Mouse (Mus musculus) stomach, postnatal 0 days (tissue): Measurements from ENCODE around the gene Drc7. TPM values are rescaled to one million over a fixed set of nuclear protein-coding genes. Genes with fewer than 3 reads are reported as not detected.

Experiments
- ATAC-seq: fragments of 200-750 bp; cut with Nextera tagmentation; 2 replicates; pipeline ENCODE4 v1.8.0; 2017; ENCODE audit not compliant: low FRiP score, low TSS enrichment
- DNase-seq: peaks from one replicate; pipeline ENCODE4 v3.0.0-alpha.2; 2016; ENCODE audit warnings: low spot score
- H3K27ac ChIP-seq: fragments of 300-500 bp; sonication (generic); replicated peaks from 2 replicates; pipeline ENCODE4 v1.5.1; 2014; ENCODE audit warnings: mild to moderate bottlenecking, control low read depth
- H3K27me3 ChIP-seq: fragments of 300-500 bp; sonication (generic); 2 replicates; pipeline ENCODE4 v1.6.1; 2014; ENCODE audit warnings: low read length; ENCODE audit not compliant: control insufficient read depth, insufficient read depth
- H3K36me3 ChIP-seq: fragments of 300-500 bp; sonication (generic); 2 replicates; pipeline ENCODE4 v1.6.1; 2014; ENCODE audit warnings: low read length, mixed read lengths; ENCODE audit not compliant: control insufficient read depth, insufficient read depth
- H3K4me1 ChIP-seq: fragments of 300-500 bp; sonication (generic); replicated peaks from 2 replicates; pipeline ENCODE4 v1.6.1; 2014; ENCODE audit warnings: antibody characterized with exemption; ENCODE audit not compliant: control insufficient read depth, insufficient read depth
- H3K4me2 ChIP-seq: fragments of 300-500 bp; sonication (generic); replicated peaks from 2 replicates; pipeline ENCODE4 v1.6.1; 2014; ENCODE audit warnings: low read depth, mild to moderate bottlenecking, control low read depth, moderate library complexity
- H3K4me3 ChIP-seq: fragments of 300-500 bp; sonication (generic); 2 replicates; pipeline ENCODE4 v1.5.1; 2014; ENCODE audit warnings: low read depth, low read length, control low read depth
- H3K9ac ChIP-seq: fragments of 300-500 bp; sonication (generic); 2 replicates; pipeline ENCODE4 v1.6.1; 2014; ENCODE audit warnings: mild to moderate bottlenecking, low read length, control low read depth, mixed read lengths
- H3K9me3 ChIP-seq: fragments of 300-500 bp; sonication (generic); 2 replicates; pipeline ENCODE4 v1.6.1; 2016; ENCODE audit warnings: low read length; ENCODE audit not compliant: control insufficient read depth
- CTCF ChIP-seq: IDR thresholded peaks from 2 replicates; pipeline ENCODE4 v1.5.1; 2016; ENCODE audit warnings: antibody characterized with exemption, low read depth, mild to moderate bottlenecking, moderate library complexity
- EP300 ChIP-seq: optimal IDR thresholded peaks from 2 replicates; pipeline ENCODE3; 2016; ENCODE audit warnings: antibody characterized with exemption
- WGBS: fragments of 180-500 bp; shearing (Covaris S2); extraction: QIAGEN DNeasy Blood & Tissue Kit; methylation state at CpG from one replicate; pipeline ENCODE4 v1.1.7; 2014; 5-methylcytosine and 5-hydroxymethylcytosine counted together
- polyA plus RNA-seq: library from polyadenylated mRNA; unstranded; fragments of >200 nt; fragmentation: Nextera tagmentation; extraction: Ambion mirVana; gene quantifications from 2 replicates; pipeline ENCODE4 v1.2.1, GENCODE M21; 2015

Gene Drc7
- polyA plus RNA-seq, 1 experiment from 2014 or later, result 0.04 TPM

- WGBS, result 93% methylated on average over 11 of the region's 11 CpGs
These were observed 71.6 kb downstream of the Drc7 start for GRCm38 (mm10) chr8:95126497-95126896.

GRCm38 (mm10) chr8:95127658-95128057, 72.8 kb downstream of the Drc7 start:
- no peaks in the 10 kb centered on the region for H3K9me3 ChIP-seq
- no peak overlapping the region for H3K4me3 ChIP-seq
- peaks cover 9% of the 10 kb centered on the region; the same call in 1 of the 2 replicates for H3K36me3 ChIP-seq
- ATAC-seq (0 out of 2 replicates have a peak, but pooled peaks have one; percentile 9), DNase-seq (no peak)
- H3K27me3 ChIP-seq, result no peaks in the 10 kb centered on the region
- no peaks in the 10 kb centered on the region for H3K4me1 ChIP-seq
- H3K9ac ChIP-seq, result no peak overlapping the region
- H3K4me2 ChIP-seq, result no peak overlapping the region
- no peak overlapping the region for H3K27ac ChIP-seq
- no peak for TF ChIP-seq EP300
- TF ChIP-seq CTCF, result no peak
- WGBS, result 76% methylated on average over 9 of the region's 9 CpGs

More at GRCm38 (mm10) chr8:95126497-95126896, 71.6 kb downstream of the Drc7 start:
- Histone ChIP-seq H3K27ac (no peak overlapping the region), H3K36me3 (peaks cover 9% of the 10 kb centered on the region; the same call in 1 of the 2 replicates), H3K27me3 (no peaks in the 10 kb centered on the region), H3K4me1 (no peaks in the 10 kb centered on the region), H3K9ac (no peak overlapping the region), H3K4me3 (no peak overlapping the region), H3K4me2 (no peak overlapping the region), H3K9me3 (no peaks in the 10 kb centered on the region)
- ATAC-seq (no peak), DNase-seq (no peak)
- TF ChIP-seq EP300 (no peak), CTCF (no peak)

Other genes starting within 250 kb of the Drc7 start
- 0.42 and 0.55 TPM in 2 replicates for gene Ccl17, start 244.7 kb upstream of the Drc7 start, polyA plus RNA-seq
- gene Coq9, start 216.8 kb upstream of the Drc7 start, polyA plus RNA-seq, result 62.3 and 66.7 TPM in 2 replicates
- 58.8 and 61.7 TPM in 2 replicates for gene Ciapin1, start 216.7 kb upstream of the Drc7 start, polyA plus RNA-seq
- 70.4 and 72.7 TPM in 2 replicates for gene Polr2c, start 197.7 kb upstream of the Drc7 start, polyA plus RNA-seq
- gene Dok4, start 178.8 kb upstream of the Drc7 start, polyA plus RNA-seq, result 19.3 and 20.5 TPM in 2 replicates
- 12.0 and 12.7 TPM in 2 replicates for gene Ccdc102a, start 137.0 kb upstream of the Drc7 start, polyA plus RNA-seq
- gene Adgrg5, start 131.4 kb upstream of the Drc7 start, polyA plus RNA-seq, result 0.15 and 0.27 TPM in 2 replicates
- gene Adgrg1, start 80.4 kb upstream of the Drc7 start, polyA plus RNA-seq, result 42.4 and 50.9 TPM in 2 replicates
- gene Adgrg3, start 37.4 kb upstream of the Drc7 start, polyA plus RNA-seq, result 0.61 and 0.92 TPM in 2 replicates
- 11.6 and 12.4 TPM in 2 replicates for gene Katnb1, start 26.1 kb downstream of the Drc7 start, polyA plus RNA-seq
- 14.1 and 14.2 TPM in 2 replicates for gene Kifc3, start 147.7 kb downstream of the Drc7 start, polyA plus RNA-seq